Mouse (Mus musculus) frontal cortex, adult (tissue): ENCODE data around the gene Znrf4.
A peak's percentile ranks its signal among the peaks of the same experiment; 100 is the strongest.

Experiments
- ATAC-seq: cut with Nextera tagmentation; 2 replicates; pipeline ENCODE4 v1.9.2; 2017; ENCODE audit warnings: mild to moderate bottlenecking, moderate library complexity, mixed read lengths; ENCODE audit not compliant: low TSS enrichment

Znrf4 gene

DNA sequence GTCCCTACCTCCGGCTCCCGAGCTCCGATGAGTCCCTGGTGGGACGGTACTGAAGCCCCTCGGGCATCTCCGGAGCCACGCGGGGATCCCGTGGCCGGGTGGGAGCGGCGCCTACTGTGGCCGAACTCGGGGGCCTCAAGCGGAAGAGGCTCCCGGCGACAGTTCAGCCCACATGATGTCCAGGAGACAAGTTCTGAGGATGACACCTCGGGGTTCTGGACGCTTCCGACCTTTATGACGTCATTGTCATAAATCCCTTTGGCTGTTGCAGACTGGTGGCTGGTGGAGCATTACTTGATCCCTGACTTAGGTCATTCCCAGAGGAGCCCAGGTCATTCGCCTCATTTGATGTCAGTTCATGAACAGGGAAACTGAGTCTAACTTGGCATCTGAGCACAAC lies at the start of gene Znrf4:
Znrf4 (minus strand) TSS at position 122 of the 400 bp plus-strand sequence.
- no peak for ATAC-seq

- ATAC-seq, result no peak
Measured at GRCm38 (mm10) chr17:56561866-56562265, 49.6 kb upstream of the Znrf4 start.

GRCm38 (mm10) chr17:56560131-56560530 lies 47.9 kb upstream of the Znrf4 start:
- no peak for ATAC-seq

- ATAC-seq, result no peak
Measured at GRCm38 (mm10) chr17:56559386-56559785, 47.2 kb upstream of the Znrf4 start.

DNA sequence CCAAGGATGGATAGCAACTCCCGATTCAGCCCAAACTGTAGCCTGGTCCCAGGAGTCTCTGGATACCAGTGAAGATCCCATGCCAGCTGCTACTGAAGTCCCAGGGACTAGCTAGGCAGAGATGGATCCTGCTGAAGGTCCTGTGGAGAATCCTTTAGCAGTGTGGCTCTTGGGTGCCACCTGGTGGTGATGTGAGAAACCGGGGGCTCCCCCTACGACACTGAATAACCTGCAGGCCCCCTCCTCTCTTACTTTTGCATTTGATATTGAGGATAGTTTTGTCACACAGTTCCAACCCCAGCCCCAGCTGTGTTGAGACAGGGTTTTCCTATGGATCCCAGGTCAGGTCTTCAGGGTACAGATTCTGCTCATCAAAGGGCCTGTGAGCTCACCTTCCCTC lies 46.2 kb upstream of the Znrf4 start:
- ATAC-seq, result peak; percentile 72

- ATAC-seq, result no peak
Measured at GRCm38 (mm10) chr17:56554122-56554551, 41.9 kb upstream of the Znrf4 start, which contains the start of gene Gm20219. Gene Gm20219, minus strand, starts transcription at chr17:56554387.

DNA sequence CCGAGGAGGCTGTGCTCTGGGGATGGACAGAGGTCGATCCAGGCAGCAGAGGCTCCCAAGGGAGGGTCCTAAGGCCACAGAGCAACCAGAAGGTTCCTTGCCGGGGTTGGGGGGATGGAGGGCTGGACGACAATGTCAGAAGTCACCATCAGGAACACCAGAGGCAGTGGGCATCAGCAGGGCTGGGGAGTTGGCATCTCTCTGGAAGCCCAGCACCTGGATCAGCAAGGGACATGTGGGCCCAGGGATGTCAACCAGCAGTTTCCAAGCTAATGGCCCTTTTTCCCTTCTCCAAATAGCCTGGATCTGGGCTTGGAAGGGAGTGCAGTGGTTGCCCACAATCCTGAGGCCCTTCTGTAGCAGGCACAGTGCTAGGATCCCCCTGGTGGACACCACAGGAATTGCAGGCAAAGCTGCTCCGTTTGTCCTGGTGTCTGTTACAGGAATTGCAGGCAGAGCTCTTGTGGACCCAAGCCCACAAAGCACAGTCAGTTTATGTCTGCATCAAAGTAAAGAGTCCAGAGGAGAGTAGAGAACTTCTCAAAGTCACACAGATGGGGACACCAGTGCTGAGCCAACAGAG lies 40.6 kb upstream of the Znrf4 start:
- peak; percentile 73 for ATAC-seq

DNA sequence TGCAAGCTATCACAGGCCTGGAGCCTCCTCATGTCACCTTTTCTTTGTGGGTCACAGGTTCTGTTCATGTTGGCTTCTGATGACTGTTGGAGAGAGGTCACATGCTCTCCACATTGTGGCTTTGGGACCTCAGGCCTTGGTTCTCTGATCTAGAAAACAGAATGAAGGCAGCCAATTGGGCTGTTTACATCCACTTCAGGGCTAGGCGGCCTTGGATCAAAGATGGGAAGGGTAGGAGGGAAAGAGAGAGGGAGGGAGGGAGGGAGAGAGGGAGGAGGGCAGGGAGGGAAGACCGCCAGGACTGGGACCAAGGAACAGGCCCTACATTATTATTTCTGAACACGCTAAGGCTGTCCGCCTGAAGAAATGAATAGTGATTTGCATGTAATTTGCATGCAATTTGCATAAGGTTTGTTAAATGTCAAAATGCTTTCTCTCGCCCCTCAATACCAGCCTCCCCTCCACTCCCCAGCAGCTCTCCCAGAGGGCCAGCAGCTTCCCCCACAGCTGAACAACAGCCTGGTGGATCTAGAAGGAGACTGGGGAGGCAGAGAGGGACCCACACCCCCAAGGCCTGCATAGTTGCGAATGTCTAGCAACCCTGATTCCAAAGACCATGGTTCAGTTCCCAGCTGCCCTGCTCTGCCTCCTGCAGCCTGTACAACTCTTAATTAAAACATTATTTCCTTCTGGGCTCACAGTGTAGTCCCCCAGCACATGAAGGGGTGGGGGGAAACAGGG lies 39.8 kb upstream of the Znrf4 start:
- peak; percentile 39 for ATAC-seq

- ATAC-seq, result no peak
Measured at GRCm38 (mm10) chr17:56550784-56551475, 38.7 kb upstream of the Znrf4 start.

- no peak for ATAC-seq
Measured at GRCm38 (mm10) chr17:56548605-56549105, 36.4 kb upstream of the Znrf4 start.

GRCm38 (mm10) chr17:56547846-56548604 lies 35.8 kb upstream of the Znrf4 start:
- no peak for ATAC-seq

GRCm38 (mm10) chr17:56547116-56547845 lies 35.0 kb upstream of the Znrf4 start:
- ATAC-seq, result no peak

DNA sequence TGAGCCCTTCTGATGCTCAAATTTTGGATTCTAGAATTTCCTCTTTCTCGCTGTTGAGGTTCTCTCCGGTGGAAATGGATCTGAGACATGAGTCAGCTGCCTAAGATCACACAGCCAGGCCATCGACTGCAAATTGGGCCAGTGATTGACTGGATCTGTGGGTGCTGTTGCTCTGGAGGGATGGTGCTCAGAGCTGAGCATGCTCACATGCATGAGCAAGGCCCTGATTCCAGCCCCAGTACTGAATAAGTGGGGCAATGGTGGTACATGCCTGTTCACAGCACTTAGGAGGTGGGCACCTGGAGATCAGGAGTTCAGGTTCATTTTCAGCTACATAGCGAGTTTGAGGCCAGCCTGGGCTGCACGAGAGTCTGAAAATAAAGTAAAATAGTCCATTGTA lies 34.3 kb upstream of the Znrf4 start:
- ATAC-seq, result no peak

- ATAC-seq, result no peak
Measured at GRCm38 (mm10) chr17:56545945-56546344, 33.7 kb upstream of the Znrf4 start.

DNA sequence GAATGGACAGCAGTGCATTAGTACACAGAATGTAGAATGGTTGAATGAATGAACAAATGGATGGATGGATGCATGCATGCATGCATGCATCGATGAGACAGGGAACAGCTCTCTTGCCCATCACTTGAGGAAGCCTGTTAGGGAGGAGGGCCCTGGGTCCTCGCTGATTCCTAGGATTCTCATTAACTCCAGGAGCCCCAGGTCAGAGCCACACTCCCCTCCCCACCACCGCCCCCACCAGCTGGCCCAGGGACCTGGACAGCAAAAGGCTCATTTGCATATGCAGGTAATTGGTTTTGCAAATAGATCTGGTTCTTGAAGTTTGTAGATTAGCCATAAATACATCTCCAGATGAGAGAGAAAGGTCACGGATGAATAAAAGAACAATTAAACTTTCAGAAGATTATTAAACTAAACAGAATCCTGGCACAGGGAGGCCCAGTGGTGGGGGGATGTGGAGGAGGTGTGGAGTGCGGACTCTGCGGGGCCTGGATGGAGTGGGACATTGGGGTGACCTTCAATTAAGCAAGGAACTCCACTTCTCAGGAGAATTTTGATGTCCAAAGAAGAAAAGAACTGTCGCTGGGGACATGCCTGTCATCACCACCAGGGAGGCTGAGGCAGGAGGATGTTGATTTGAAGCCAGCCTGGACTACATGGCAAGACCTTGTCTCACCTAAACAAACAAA lies 32.6 kb upstream of the Znrf4 start:
- ATAC-seq, result no peak

DNA sequence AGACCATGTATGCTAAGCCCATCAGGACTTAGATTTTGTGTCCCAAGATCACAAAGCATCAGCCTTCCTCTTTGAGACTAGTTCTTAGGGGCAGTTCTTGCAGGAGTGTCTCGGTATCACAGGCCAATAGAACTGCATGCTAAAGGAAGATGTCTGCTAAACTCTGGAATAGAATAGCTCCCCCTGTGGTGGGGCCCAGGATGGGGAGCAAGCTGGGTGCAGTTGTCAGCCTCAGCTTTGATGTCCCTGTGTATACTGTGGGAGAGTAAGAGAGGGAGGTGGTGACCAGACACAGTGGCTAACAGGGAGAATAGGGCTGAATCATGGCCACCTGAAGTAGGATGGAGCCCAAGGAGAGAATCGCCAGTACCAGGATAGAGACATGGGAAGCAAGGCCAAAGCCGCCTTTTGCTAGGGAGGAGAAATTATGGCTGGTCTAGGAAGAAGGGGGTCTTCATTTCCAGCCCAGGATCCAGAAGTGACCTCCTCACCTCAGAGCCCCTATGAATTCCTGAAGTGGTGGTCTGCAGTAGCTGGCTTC lies 31.5 kb upstream of the Znrf4 start:
- no peak for ATAC-seq

- no peak for ATAC-seq
Measured at GRCm38 (mm10) chr17:56542736-56543135, 30.5 kb upstream of the Znrf4 start.

DNA sequence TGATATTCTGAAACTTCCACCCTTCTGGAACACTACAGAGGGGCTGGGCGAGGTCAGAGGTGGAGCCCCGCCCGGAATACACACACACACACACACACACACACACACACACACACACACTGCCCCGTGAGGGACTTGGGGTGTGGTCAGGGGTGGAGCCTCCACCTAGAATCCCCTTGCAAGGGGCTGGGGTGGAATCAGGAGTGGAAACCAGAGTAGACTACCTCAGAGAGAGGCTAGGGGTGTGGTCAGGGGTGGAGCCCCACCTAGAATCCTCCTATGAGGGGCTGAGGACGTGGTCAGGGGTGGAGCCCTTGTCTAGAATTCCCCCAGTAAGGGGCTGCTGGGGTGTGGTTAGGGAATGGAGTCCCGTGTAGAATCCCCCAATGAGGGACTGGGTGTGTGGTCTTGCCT lies 28.3 kb upstream of the Znrf4 start:
- ATAC-seq, result no peak

DNA sequence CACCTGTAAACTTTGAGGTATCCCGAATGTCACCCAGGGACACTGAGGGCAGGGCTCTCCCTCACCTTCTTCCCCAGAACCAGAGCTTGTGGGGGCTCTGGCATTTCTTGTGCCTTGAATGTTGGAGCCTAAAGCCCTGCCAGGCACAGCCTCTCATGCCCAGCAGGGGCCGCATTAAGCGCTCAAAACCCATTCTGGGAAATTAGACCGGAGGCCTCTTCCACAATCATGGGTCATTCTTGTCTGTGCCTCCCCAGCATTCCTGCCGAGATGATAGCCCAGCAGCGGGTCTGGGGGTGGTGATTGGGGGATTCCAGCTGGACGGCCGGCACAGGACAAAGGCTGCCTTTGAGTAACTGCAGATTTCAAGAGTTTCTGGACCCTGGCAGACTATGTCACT lies 25.7 kb upstream of the Znrf4 start:
- ATAC-seq, result no peak

GRCm38 (mm10) chr17:56536874-56537273 lies 24.6 kb upstream of the Znrf4 start:
- ATAC-seq, result no peak
